Mouse (Mus musculus) left cerebral cortex, adult 11 months (tissue): ENCODE results near the gene Myom3.

Experiments used
- DNase-seq: peaks from one replicate; pipeline ENCODE4 v3.0.0; 2022; ENCODE audit warnings: low spot score

Myom3 gene

GRCm38 (mm10) chr4:135761569-135761968 is 2.1 kb downstream of the Myom3 start:
- no peak for DNase-seq

- no peak for DNase-seq
These were observed 2.9 kb downstream of the Myom3 start for GRCm38 (mm10) chr4:135762251-135762906.

GRCm38 (mm10) chr4:135764700-135765099 is 5.2 kb downstream of the Myom3 start:
- no peak for DNase-seq

GRCm38 (mm10) chr4:135765707-135766106 is 6.2 kb downstream of the Myom3 start:
- no peak for DNase-seq

- no peak for DNase-seq
These were observed 7.5 kb downstream of the Myom3 start for GRCm38 (mm10) chr4:135766976-135767375.

- DNase-seq: peak; percentile 6
These were observed 9.3 kb downstream of the Myom3 start for GRCm38 (mm10) chr4:135768572-135769526.

- DNase-seq: no peak
These were observed 11.2 kb downstream of the Myom3 start for GRCm38 (mm10) chr4:135770611-135771305.

- no peak for DNase-seq
These were observed 12.1 kb downstream of the Myom3 start for GRCm38 (mm10) chr4:135771592-135771991.

- no peak for DNase-seq
These were observed 13.2 kb downstream of the Myom3 start for GRCm38 (mm10) chr4:135772671-135773070.

- DNase-seq: no peak
These were observed 15.0 kb downstream of the Myom3 start for GRCm38 (mm10) chr4:135774496-135774895.

- DNase-seq: no peak
These were observed 17.3 kb downstream of the Myom3 start for GRCm38 (mm10) chr4:135776850-135777249.

- no peak for DNase-seq
These were observed 20.1 kb downstream of the Myom3 start for GRCm38 (mm10) chr4:135779661-135780060.

- DNase-seq: no peak
These were observed 20.7 kb downstream of the Myom3 start for GRCm38 (mm10) chr4:135780255-135780654.

GRCm38 (mm10) chr4:135781304-135781703 is 21.8 kb downstream of the Myom3 start:
- no peak for DNase-seq

- no peak for DNase-seq
These were observed 27.1 kb downstream of the Myom3 start for GRCm38 (mm10) chr4:135786581-135786980.

GRCm38 (mm10) chr4:135787271-135787670 is 27.8 kb downstream of the Myom3 start:
- no peak for DNase-seq

- no peak for DNase-seq
These were observed 29.6 kb downstream of the Myom3 start for GRCm38 (mm10) chr4:135789135-135789534.

- DNase-seq: no peak
These were observed 33.3 kb downstream of the Myom3 start for GRCm38 (mm10) chr4:135792821-135793220.

- no peak for DNase-seq
These were observed 38.4 kb downstream of the Myom3 start for GRCm38 (mm10) chr4:135797931-135798330.

- DNase-seq: peak; percentile 73
These were observed 42.0 kb downstream of the Myom3 start for GRCm38 (mm10) chr4:135801543-135801942.

GRCm38 (mm10) chr4:135803299-135803698 is 43.8 kb downstream of the Myom3 start:
- no peak for DNase-seq

- no peak for DNase-seq
These were observed 44.7 kb downstream of the Myom3 start for GRCm38 (mm10) chr4:135804169-135804568.

GRCm38 (mm10) chr4:135814896-135815295 is 55.4 kb downstream of the Myom3 start:
- no peak for DNase-seq
